ENCODE assay signal across 8 mouse cellular contexts in the genomic region with DNA sequence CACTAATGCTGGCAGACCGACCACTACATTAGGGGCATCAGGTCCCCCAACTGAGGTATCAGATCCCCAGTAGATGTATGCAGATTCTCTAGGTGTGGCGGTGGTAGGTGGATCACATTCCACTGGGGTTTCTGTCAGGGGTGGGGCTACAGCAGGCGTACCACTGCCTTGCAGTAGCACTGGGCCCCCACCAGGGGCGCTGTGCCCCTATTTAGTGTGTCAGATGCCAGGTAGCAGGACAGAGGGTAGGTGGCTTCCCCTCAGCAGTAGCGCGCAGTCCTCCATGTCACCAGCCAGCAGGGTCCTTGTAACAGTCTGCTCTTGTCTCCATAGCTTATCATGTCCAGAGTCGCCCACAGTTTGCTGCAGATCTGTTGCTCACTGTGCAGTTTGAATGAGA.
DNase-seq lines count a peak whose midpoint lies in the region; TF ChIP-seq lines count a peak whose summit lies in the region.

No protein-coding gene starts in this region.

- TF ChIP-seq POLR2A in bone marrow, adult 2 months (IDR thresholded peaks at IDR 0.05; ENCODE audit: borderline replicate concordance, control insufficient read depth, low read depth, low read length): no peak
- TF ChIP-seq POLR2A in kidney, adult 2 months (IDR thresholded peaks at IDR 0.05; ENCODE audit: low read depth, low read length): no peak

- H3K4me3 ChIP-seq in ES-E14 (ENCODE audit: insufficient read depth in 1 of 2, low read depth in 1 of 2, low read length in 2 of 2, poor library complexity in 1 of 2, severe bottlenecking in 1 of 2): no peak overlapping the region
- H3K4me3 ChIP-seq in bone marrow, adult 2 months (replicated peaks; ENCODE audit: control insufficient read depth, low read depth, low read length): no peak overlapping the region
- H3K4me3 ChIP-seq in kidney, adult 2 months (ENCODE audit: insufficient read depth, low read depth, low read length): no peak overlapping the region

- no peak overlapping the region for H3K27ac ChIP-seq in ES-E14 (ENCODE audit: insufficient read depth, low read depth, low read length, poor library complexity, severe bottlenecking)
- H3K27ac ChIP-seq in bone marrow, adult 2 months (ENCODE audit: control insufficient read depth, insufficient read depth, low read depth, low read length, poor library complexity): no peak overlapping the region
- H3K27ac ChIP-seq in kidney, adult 2 months (ENCODE audit: insufficient read depth, low read depth, low read length): no peak overlapping the region

- H3K9me3 ChIP-seq in ES-E14 (ENCODE audit: control insufficient read depth, insufficient read depth, low read depth, low read length): no peaks in the 10 kb centered on the region

- no peaks in the 10 kb centered on the region for H3K27me3 ChIP-seq in kidney, adult 2 months (replicated peaks; ENCODE audit: control insufficient read depth, insufficient read depth, low read length)

- peaks cover 0 to 2% of the 10 kb centered on the region in 2 experiments; a peak in 1 of 4 replicates for H3K4me1 ChIP-seq in ES-E14 (ENCODE audit: control insufficient read depth in 2 of 2, insufficient read depth in 2 of 2, low read length in 2 of 2, poor library complexity in 1 of 2)
- H3K4me1 ChIP-seq in bone marrow, adult 2 months (ENCODE audit: control insufficient read depth, insufficient read depth, low read length): no peaks in the 10 kb centered on the region
- no peaks in the 10 kb centered on the region for H3K4me1 ChIP-seq in kidney, adult 2 months (ENCODE audit: control insufficient read depth, insufficient read depth, low read length)

- no peak overlapping the region for H3K9ac ChIP-seq in ES-E14 (ENCODE audit: insufficient read depth, low read depth, low read length, poor library complexity, severe bottlenecking)

- 47% methylated on average over 7 of the region's 7 CpGs for WGBS in bone marrow, adult 2 months
- 49% methylated on average over 7 of the region's 7 CpGs for WGBS in kidney, adult 2 months

- in situ Hi-C loops in ES-E14 (cut with MboI; ENCODE audit: low sequenced_read_pairs in 2 of 2, unreplicated experiment in 2 of 2): no loop called here

- TF ChIP-seq CTCF in bone marrow, adult 2 months (IDR thresholded peaks at IDR 0.05; ENCODE audit: control insufficient read depth, insufficient read depth, low read length): peak; percentile 22; the same call in 1 of the 2 replicates
- peak; percentile 61 for TF ChIP-seq CTCF in kidney, adult 2 months (conservative IDR thresholded peaks at IDR 0.05; ENCODE audit: insufficient read depth, insufficient read length, low read depth, low read length)

- peak; percentile 24 to 28 for DNase-seq in left cerebral cortex, adult 18-20 months (ENCODE audit: low spot score in 2 of 2)
- DNase-seq in left cerebral cortex, adult 8-10 months (ENCODE audit: low spot score in 2 of 2): no peak
- DNase-seq in ES-E14 (ENCODE audit: low read depth, low spot score): peak; percentile 56
- DNase-seq in kidney, adult 2 months: peak; percentile 26
- no peak for DNase-seq in frontal cortex, postnatal 10 days (ENCODE audit: low spot score in 2 of 2)
- no peak for DNase-seq in urinary bladder, postnatal 36 days (ENCODE audit: low spot score in 2 of 2)
- DNase-seq in c-Kit-positive CD71-positive TER-119-positive erythroid progenitor cells, embryonic 14.5 days (ENCODE audit: low spot score): no peak

- no peaks in the 10 kb centered on the region for H3K36me3 ChIP-seq in ES-E14 (ENCODE audit: control insufficient read depth, insufficient read depth, low read length, poor library complexity, severe bottlenecking)
- H3K36me3 ChIP-seq in kidney, adult 2 months (ENCODE audit: control insufficient read depth, insufficient read depth, low read length): no peaks in the 10 kb centered on the region

TF ChIP-seq in ES-E14, 5 proteins besides CTCF, POLR2A, EP300 and RAD21:
- TF ChIP-seq CHD2 (IDR thresholded peaks at IDR 0.05; ENCODE audit: low read depth, low read length): no peak

Comparison
In these comparisons a context has a peak if more than half of its experiments do, and no peak if none do; other contexts are left out.
1. DNase-seq: peak in left cerebral cortex, adult 18-20 months (2 of 2), ES-E14 (single experiment) and kidney, adult 2 months (single experiment); none in left cerebral cortex, adult 8-10 months (0 of 2), frontal cortex, postnatal 10 days (0 of 2), urinary bladder, postnatal 36 days (0 of 2) and c-Kit-positive CD71-positive TER-119-positive erythroid progenitor cells, embryonic 14.5 days (single experiment).